Mouse (Mus musculus) kidney, embryonic 14.5 days (tissue): Measurements from ENCODE around the gene Kif3a. TPM values are rescaled to one million over a fixed set of nuclear protein-coding genes. Genes with fewer than 3 reads are reported as not detected.
A peak's percentile ranks its signal among the peaks of the same experiment; 100 is the strongest.

Experiments used
- ATAC-seq: fragments of 200-750 bp; cut with Nextera tagmentation; 2 replicates; pipeline ENCODE4 v1.8.0; 2017; ENCODE audit warnings: moderate number of reproducible peaks, mild to moderate bottlenecking, moderate TSS enrichment, moderate library complexity; ENCODE audit not compliant: low FRiP score, low TSS enrichment
- H3K27ac ChIP-seq: fragments of 300-500 bp; sonication (generic); 2 replicates; pipeline ENCODE4 v1.5.1; 2014; ENCODE audit warnings: low read depth, mild to moderate bottlenecking, low read length, moderate library complexity, mixed read lengths
- H3K27me3 ChIP-seq: fragments of 300-500 bp; sonication (generic); 2 replicates; pipeline ENCODE4 v1.6.1; 2014; ENCODE audit warnings: mild to moderate bottlenecking, low read length; ENCODE audit not compliant: control insufficient read depth, insufficient read depth
- H3K36me3 ChIP-seq: fragments of 300-500 bp; sonication (generic); 2 replicates; pipeline ENCODE4 v1.6.1; 2014; ENCODE audit warnings: low read length, mixed read lengths; ENCODE audit not compliant: control insufficient read depth, insufficient read depth
- H3K4me1 ChIP-seq: fragments of 300-500 bp; sonication (generic); 2 replicates; pipeline ENCODE4 v1.6.1; 2014; ENCODE audit warnings: low read length, mixed read lengths; ENCODE audit not compliant: control insufficient read depth, insufficient read depth
- H3K4me2 ChIP-seq: fragments of 300-500 bp; sonication (generic); replicated peaks from 2 replicates; pipeline ENCODE4 v1.6.1; 2014; ENCODE audit warnings: low read depth, mild to moderate bottlenecking, low read length
- H3K4me3 ChIP-seq: fragments of 300-500 bp; sonication (generic); 2 replicates; pipeline ENCODE4 v1.5.1; 2014; ENCODE audit warnings: mild to moderate bottlenecking, low read length
- H3K9ac ChIP-seq: fragments of 300-500 bp; sonication (generic); 2 replicates; pipeline ENCODE4 v1.6.1; 2014; ENCODE audit warnings: low read depth, mild to moderate bottlenecking, low read length, moderate library complexity
- H3K9me3 ChIP-seq: fragments of 300-500 bp; sonication (generic); 2 replicates; pipeline ENCODE4 v1.6.1; 2016; ENCODE audit warnings: low read length; ENCODE audit not compliant: control insufficient read depth
- WGBS: fragments of 180-500 bp; shearing (Covaris S2); extraction: QIAGEN DNeasy Blood & Tissue Kit; methylation state at CpG from one replicate; pipeline ENCODE4 v1.1.7; 2014; 5-methylcytosine and 5-hydroxymethylcytosine counted together
- polyA plus RNA-seq: library from polyadenylated mRNA; unstranded; fragments of >200 nt; fragmentation: Nextera tagmentation; extraction: Ambion mirVana; gene quantifications from 2 replicates; pipeline ENCODE4 v1.2.1, GENCODE M21; 2014

Gene Kif3a
- polyA plus RNA-seq, 1 experiment from 2014 or later, result 65.3 TPM

GRCm38 (mm10) chr11:53532231-53532620, 35.0 kb upstream of the Kif3a start:
- no peaks in the 10 kb centered on the region for H3K9me3 ChIP-seq
- no peak overlapping the region for H3K9ac ChIP-seq
- H3K4me2 ChIP-seq, result no peak overlapping the region
- no peak overlapping the region for H3K27ac ChIP-seq
- no peaks in the 10 kb centered on the region for H3K27me3 ChIP-seq
- no peak for ATAC-seq
- peaks cover 36% of the 10 kb centered on the region for H3K36me3 ChIP-seq
- no peaks in the 10 kb centered on the region for H3K4me1 ChIP-seq
- no peak overlapping the region for H3K4me3 ChIP-seq
- WGBS, result 100% methylated on average over 1 of the region's 1 CpGs

DNA sequence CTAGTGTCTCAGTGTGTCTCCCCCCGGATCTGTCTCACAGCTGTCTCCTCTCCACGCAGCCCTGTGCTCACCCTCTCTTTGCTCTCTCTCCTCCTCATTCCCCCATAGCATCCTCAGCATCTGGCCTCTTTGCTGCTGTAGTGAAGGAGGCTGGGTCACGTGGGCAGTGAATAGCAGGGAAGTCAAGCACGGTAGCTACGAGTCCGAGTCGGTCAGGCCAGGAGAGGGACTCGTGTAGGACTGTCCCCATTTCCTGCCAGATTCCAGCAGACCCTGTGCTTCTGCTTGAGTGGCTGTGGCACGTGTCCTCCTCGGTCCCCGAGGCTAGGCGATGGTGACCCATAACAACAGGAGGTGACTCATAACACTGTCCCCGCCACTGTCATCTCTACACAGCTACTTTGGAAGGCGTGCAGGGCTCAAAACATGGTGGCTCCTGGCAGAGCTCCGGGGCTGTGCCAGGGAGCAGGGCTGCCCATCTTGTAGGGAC, 28.1 kb upstream of the Kif3a start:
- Histone ChIP-seq H3K9ac (no peak overlapping the region), H3K27me3 (no peaks in the 10 kb centered on the region), H3K4me3 (no peak overlapping the region), H3K4me1 (no peaks in the 10 kb centered on the region), H3K27ac (no peak overlapping the region), H3K36me3 (peaks cover 58% of the 10 kb centered on the region), H3K4me2 (no peak overlapping the region), H3K9me3 (no peaks in the 10 kb centered on the region)
- 0 out of 2 replicates have a peak, but pooled peaks have one; percentile 36 for ATAC-seq
- WGBS, result 44% methylated on average over 15 of the region's 15 CpGs

GRCm38 (mm10) chr11:53540394-53540793, 26.8 kb upstream of the Kif3a start:
- Histone ChIP-seq H3K9me3 (no peaks in the 10 kb centered on the region), H3K27ac (no peak overlapping the region), H3K4me3 (no peak overlapping the region), H3K4me1 (no peaks in the 10 kb centered on the region), H3K4me2 (no peak overlapping the region), H3K36me3 (peaks cover 44% of the 10 kb centered on the region), H3K9ac (no peak overlapping the region), H3K27me3 (no peaks in the 10 kb centered on the region)
- WGBS, result 94% methylated on average over 3 of the region's 3 CpGs
- ATAC-seq, result no peak

DNA sequence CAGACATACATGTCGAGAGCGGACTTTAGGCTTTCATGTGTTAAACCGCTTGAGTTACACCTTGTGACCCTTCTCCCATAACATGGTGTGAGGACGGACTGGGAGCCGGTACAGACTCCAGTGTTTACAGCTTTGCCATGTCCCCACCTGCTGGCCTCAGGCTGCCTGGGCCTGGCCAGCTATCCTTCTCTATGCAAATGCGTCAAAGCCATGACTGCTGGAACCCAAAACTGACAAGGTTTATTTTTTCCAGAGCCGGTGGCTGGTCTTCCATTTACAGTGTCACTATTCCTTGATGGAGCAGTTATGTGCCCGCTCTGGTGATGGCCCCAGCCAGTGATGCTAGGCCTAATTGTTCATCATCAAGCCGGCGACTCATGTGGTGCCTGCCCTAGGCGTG, 26.0 kb upstream of the Kif3a start:
- no peaks in the 10 kb centered on the region for H3K4me1 ChIP-seq
- no peak overlapping the region for H3K4me3 ChIP-seq
- WGBS, result 83% methylated on average over 11 of the region's 11 CpGs
- no peak overlapping the region for H3K4me2 ChIP-seq
- H3K27ac ChIP-seq, result no peak overlapping the region
- H3K9me3 ChIP-seq, result no peaks in the 10 kb centered on the region
- ATAC-seq, result no peak
- no peak overlapping the region for H3K9ac ChIP-seq
- no peaks in the 10 kb centered on the region for H3K27me3 ChIP-seq
- H3K36me3 ChIP-seq, result peaks cover 36% of the 10 kb centered on the region

DNA sequence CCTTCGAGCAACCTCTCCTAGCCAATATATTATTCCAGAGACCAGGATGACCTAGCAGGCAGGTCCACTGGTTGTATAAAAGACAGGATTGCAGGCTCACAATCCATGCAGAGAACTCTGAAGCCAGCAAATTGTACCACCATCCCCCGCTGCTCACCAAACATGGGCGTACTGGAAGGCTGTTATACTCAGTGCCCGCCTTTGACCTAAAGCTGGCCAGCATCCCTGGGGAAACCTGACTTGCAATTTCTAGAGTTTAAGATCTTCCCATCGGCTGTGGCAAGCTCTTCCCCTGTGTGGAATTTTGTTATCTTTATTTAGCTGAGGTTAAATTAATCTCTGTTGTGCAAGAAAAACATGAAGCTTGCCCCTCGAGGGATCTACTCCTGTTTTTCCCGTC, 24.2 kb upstream of the Kif3a start:
- no peaks in the 10 kb centered on the region for H3K27me3 ChIP-seq
- WGBS, result 52% methylated on average over 7 of the region's 7 CpGs

DNA sequence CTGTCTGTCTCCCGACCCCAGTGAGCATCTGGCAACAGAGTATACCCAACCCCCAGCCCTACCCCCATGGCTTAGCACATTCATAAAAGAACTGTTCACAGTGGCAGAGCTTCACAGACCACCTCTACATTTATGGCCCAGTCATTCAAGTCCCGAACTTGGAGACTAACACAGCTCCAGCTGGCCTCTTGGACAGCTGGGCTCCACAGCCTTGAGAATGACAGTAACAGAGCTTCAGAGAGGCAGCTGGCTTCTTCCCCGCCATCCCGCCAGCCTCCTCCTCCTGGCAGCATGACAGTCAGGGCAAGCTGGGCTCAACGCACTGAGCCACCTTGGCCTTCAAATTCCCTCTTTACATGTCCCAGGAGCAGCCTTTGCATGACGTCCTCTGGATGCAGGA, 20.9 kb upstream of the Kif3a start:
- Histone ChIP-seq H3K9ac (no peak overlapping the region), H3K4me3 (no peak overlapping the region), H3K4me2 (no peak overlapping the region), H3K4me1 (no peaks in the 10 kb centered on the region), H3K27ac (no peak overlapping the region), H3K9me3 (no peaks in the 10 kb centered on the region; the same call in 1 of the 2 replicates), H3K27me3 (no peaks in the 10 kb centered on the region), H3K36me3 (peaks cover 6% of the 10 kb centered on the region; the same call in 1 of the 2 replicates)
- no peak for ATAC-seq
- 44% methylated on average over 6 of the region's 6 CpGs for WGBS

More for the DNA sequence above, 24.2 kb upstream of the Kif3a start:
- peaks cover 20% of the 10 kb centered on the region; the same call in 1 of the 2 replicates for H3K36me3 ChIP-seq
- no peak overlapping the region for H3K4me3 ChIP-seq
- no peak overlapping the region for H3K27ac ChIP-seq
- no peak overlapping the region for H3K4me2 ChIP-seq
- no peak for ATAC-seq
- no peaks in the 10 kb centered on the region for H3K4me1 ChIP-seq
- H3K9me3 ChIP-seq, result no peaks in the 10 kb centered on the region
- no peak overlapping the region for H3K9ac ChIP-seq

DNA sequence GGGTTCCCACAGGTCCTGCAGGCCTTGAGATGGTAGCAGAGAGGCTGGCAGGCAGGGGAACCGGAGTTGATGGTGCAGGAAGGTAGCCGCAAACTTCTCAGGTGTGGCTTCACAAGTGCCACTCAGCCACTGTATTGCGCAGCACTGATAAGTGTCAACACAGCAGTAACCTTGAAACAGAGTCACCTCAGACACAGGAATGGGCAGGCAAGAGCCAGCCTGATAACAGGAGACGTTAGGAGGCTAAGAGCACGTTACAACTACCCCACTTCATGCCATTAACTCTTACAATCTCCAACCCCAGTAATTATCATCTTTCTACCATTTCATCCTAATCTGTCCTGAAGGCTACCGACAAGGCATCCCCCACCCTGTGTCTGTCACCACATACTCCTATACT, 19.6 kb upstream of the Kif3a start:
- no peak overlapping the region for H3K27ac ChIP-seq
- no peak overlapping the region for H3K9ac ChIP-seq
- no peak overlapping the region for H3K4me2 ChIP-seq
- WGBS, result 84% methylated on average over 6 of the region's 6 CpGs
- H3K27me3 ChIP-seq, result no peaks in the 10 kb centered on the region
- ATAC-seq, result no peak
- no peaks in the 10 kb centered on the region for H3K36me3 ChIP-seq
- no peaks in the 10 kb centered on the region; the same call in 1 of the 2 replicates for H3K9me3 ChIP-seq
- H3K4me1 ChIP-seq, result no peaks in the 10 kb centered on the region
- H3K4me3 ChIP-seq, result no peak overlapping the region

DNA sequence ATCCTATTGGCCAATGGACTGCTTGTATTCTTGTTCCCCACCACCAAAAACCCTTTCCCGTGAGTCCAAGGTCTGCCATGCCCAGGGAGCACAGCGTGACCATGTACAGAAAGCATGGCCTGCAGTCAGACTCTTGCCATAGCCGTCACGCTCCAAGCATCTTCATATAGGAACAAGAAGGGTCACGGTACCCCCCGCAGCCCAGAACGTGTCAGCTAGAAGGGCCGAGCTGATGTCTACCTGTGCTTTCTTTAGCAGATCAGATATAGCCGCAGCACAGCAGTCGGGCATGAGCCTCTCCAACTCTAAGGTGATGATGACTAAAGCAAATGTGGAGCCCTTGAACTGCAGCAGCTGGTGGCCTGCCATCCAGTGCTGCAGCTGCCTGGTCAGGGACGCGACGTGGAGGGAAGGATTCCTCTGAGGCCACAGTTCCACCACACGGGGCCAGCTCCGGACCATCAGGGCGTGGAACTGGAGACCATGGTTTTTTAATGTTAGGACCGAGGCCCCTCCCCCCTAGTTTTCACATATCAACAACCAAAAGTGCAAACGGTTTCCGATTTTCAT, 19.1 kb upstream of the Kif3a start:
- no peaks in the 10 kb centered on the region for H3K4me1 ChIP-seq
- H3K4me3 ChIP-seq, result no peak overlapping the region
- ATAC-seq, result no peak
- H3K27me3 ChIP-seq, result no peaks in the 10 kb centered on the region
- H3K4me2 ChIP-seq, result no peak overlapping the region
- H3K9ac ChIP-seq, result no peak overlapping the region
- WGBS, result 76% methylated on average over 19 of the region's 19 CpGs
- H3K27ac ChIP-seq, result no peak overlapping the region
- H3K9me3 ChIP-seq, result no peaks in the 10 kb centered on the region; the same call in 1 of the 2 replicates
- H3K36me3 ChIP-seq, result no peaks in the 10 kb centered on the region

- no peak for ATAC-seq
- WGBS, result 73% methylated on average over 1 of the region's 1 CpGs
- H3K4me1 ChIP-seq, result no peaks in the 10 kb centered on the region
- no peak overlapping the region for H3K4me3 ChIP-seq
- H3K9me3 ChIP-seq, result no peaks in the 10 kb centered on the region; the same call in 1 of the 2 replicates
- H3K36me3 ChIP-seq, result no peaks in the 10 kb centered on the region
- H3K4me2 ChIP-seq, result no peak overlapping the region
- H3K27ac ChIP-seq, result no peak overlapping the region
- no peaks in the 10 kb centered on the region for H3K27me3 ChIP-seq
- H3K9ac ChIP-seq, result no peak overlapping the region
Measured at GRCm38 (mm10) chr11:53550714-53551113, 16.5 kb upstream of the Kif3a start.
